Mouse (Mus musculus) MEL (cell line): ENCODE measurements around the gene Thg1l.

Experiments
- EP300 ChIP-seq, 2 experiments: IDR thresholded peaks; 2 replicates each; pipeline ENCODE4 v1.6.1; 2011; ENCODE audit warnings: improper control_type of control experiment in 2 of 2, low read length in 2 of 2, low read depth in 1 of 2, mild to moderate bottlenecking in 1 of 2
- GABPA ChIP-seq: IDR thresholded peaks from 2 replicates; pipeline ENCODE4 v1.6.1; 2012; ENCODE audit warnings: low read depth, mild to moderate bottlenecking, inconsistent platforms, low read length, improper control_type of control experiment, moderate library complexity
- GATA1 ChIP-seq: IDR thresholded peaks from 2 replicates; pipeline ENCODE4 v1.6.1; 2011; ENCODE audit warnings: low read depth, low read length, improper control_type of control experiment
- NRF1 ChIP-seq: IDR thresholded peaks from 2 replicates; pipeline ENCODE4 v1.6.1; 2014; ENCODE audit warnings: low read depth, mild to moderate bottlenecking, inconsistent platforms, low read length, improper control_type of control experiment, moderate library complexity; ENCODE audit not compliant: poor library complexity, insufficient read depth, severe bottlenecking
- POLR2A ChIP-seq, 2 experiments: IDR thresholded peaks; 2 replicates each; pipeline ENCODE4 v1.6.1; 2011 to 2012; ENCODE audit warnings: low read length in 2 of 2, mild to moderate bottlenecking in 2 of 2, control low read depth in 1 of 2, improper control_type of control experiment in 1 of 2, low read depth in 1 of 2, moderate library complexity in 1 of 2; ENCODE audit not compliant: control insufficient read depth in 1 of 2, insufficient read depth in 1 of 2, poor library complexity in 1 of 2
- ZNF384 ChIP-seq: IDR thresholded peaks from 2 replicates; pipeline ENCODE4 v1.6.1; 2012; ENCODE audit warnings: low read depth, mild to moderate bottlenecking, inconsistent platforms, low read length, improper control_type of control experiment

- TF ChIP-seq POLR2A (IDR thresholded peaks at IDR 0.05; ENCODE audit: control insufficient read depth in 1 of 2, insufficient read depth in 1 of 2, low read depth in 1 of 2, low read length in 2 of 2, poor library complexity in 1 of 2), result no peak
- TF ChIP-seq EP300 (IDR thresholded peaks at IDR 0.05; ENCODE audit: low read depth in 1 of 2, low read length in 2 of 2), result no peak
- TF ChIP-seq NRF1, result no peak
- TF ChIP-seq ZNF384, result no peak
- TF ChIP-seq GATA1, result no peak
- TF ChIP-seq GABPA, result no peak
Measured at GRCm38 (mm10) chr11:45980893-45981253, 25.6 kb upstream of the Thg1l start.
